Mouse (Mus musculus) hindbrain, embryonic 11.5 days (tissue): ENCODE measurements around the gene Osbpl2. TPM values are rescaled to one million over a fixed set of nuclear protein-coding genes. Genes with fewer than 3 reads are reported as not detected.

Source experiments
- ATAC-seq: fragments of 200-750 bp; cut with Nextera tagmentation; 2 replicates; pipeline ENCODE4 v1.8.0; 2017; ENCODE audit warnings: mild to moderate bottlenecking, moderate TSS enrichment, moderate library complexity; ENCODE audit not compliant: low FRiP score
- DNase-seq: peaks from one replicate; pipeline ENCODE4 v3.0.0-alpha.2; 2015; ENCODE audit warnings: low spot score
- H3K27ac ChIP-seq: fragments of 300-500 bp; sonication (generic); 2 replicates; pipeline ENCODE4 v1.5.1; 2014; ENCODE audit warnings: mild to moderate bottlenecking, low read depth, low read length
- H3K27me3 ChIP-seq: fragments of 300-500 bp; sonication (generic); 2 replicates; pipeline ENCODE4 v1.6.1; 2014; ENCODE audit warnings: mild to moderate bottlenecking, low read length, moderate library complexity, mixed read lengths; ENCODE audit not compliant: control insufficient read depth, insufficient read depth
- H3K36me3 ChIP-seq: fragments of 300-500 bp; sonication (generic); 2 replicates; pipeline ENCODE4 v1.6.1; 2014; ENCODE audit warnings: mild to moderate bottlenecking, low read length, moderate library complexity, mixed read lengths; ENCODE audit not compliant: control insufficient read depth, insufficient read depth
- H3K4me1 ChIP-seq: fragments of 300-500 bp; sonication (generic); replicated peaks from 2 replicates; pipeline ENCODE4 v1.6.1; 2014; ENCODE audit warnings: low read length, mixed read lengths; ENCODE audit not compliant: control insufficient read depth, insufficient read depth
- H3K4me2 ChIP-seq: fragments of 300-500 bp; sonication (generic); replicated peaks from 2 replicates; pipeline ENCODE4 v1.6.1; 2014; ENCODE audit warnings: mild to moderate bottlenecking, low read depth, low read length
- H3K4me3 ChIP-seq: fragments of 300-500 bp; sonication (generic); 2 replicates; pipeline ENCODE4 v1.5.1; 2014; ENCODE audit warnings: low read depth, low read length
- H3K9ac ChIP-seq: fragments of 300-500 bp; sonication (generic); 2 replicates; pipeline ENCODE4 v1.6.1; 2014; ENCODE audit warnings: low read depth, low read length
- H3K9me3 ChIP-seq: fragments of 300-500 bp; sonication (generic); 2 replicates; pipeline ENCODE4 v1.6.1; 2016; ENCODE audit warnings: low read length; ENCODE audit not compliant: control insufficient read depth
- WGBS: fragments of 180-500 bp; shearing (Covaris S2); extraction: QIAGEN DNeasy Blood & Tissue Kit; methylation state at CpG from one replicate; pipeline ENCODE4 v1.1.7; 2014; 5-methylcytosine and 5-hydroxymethylcytosine counted together
- polyA plus RNA-seq: library from polyadenylated mRNA; unstranded; fragments of >200 nt; fragmentation: Nextera tagmentation; extraction: Ambion mirVana; gene quantifications from 2 replicates; pipeline ENCODE4 v1.2.1, GENCODE M21; 2014

Gene Osbpl2
- polyA plus RNA-seq, 1 experiment from 2014 or later: 42.1 TPM

GRCm38 (mm10) chr2:180103151-180103977 lies 15.7 kb upstream of the Osbpl2 start:
- under 1% methylated on average over 53 of the region's 57 CpGs for WGBS
- Histone ChIP-seq H3K9me3 (no peaks in the 10 kb centered on the region), H3K4me1 (peaks cover 17% of the 10 kb centered on the region), H3K9ac (peak overlapping the region; percentile 68), H3K4me2 (peak overlapping the region; percentile 96), H3K36me3 (no peaks in the 10 kb centered on the region), H3K4me3 (peak overlapping the region; percentile 54), H3K27ac (0 out of 2 replicates have a peak overlapping the region, but pooled peaks have one; percentile 7), H3K27me3 (peaks cover 47% of the 10 kb centered on the region)
- DNase-seq: peak; percentile 71
- ATAC-seq: peak; percentile 6; the same call in 1 of the 2 replicates

DNA sequence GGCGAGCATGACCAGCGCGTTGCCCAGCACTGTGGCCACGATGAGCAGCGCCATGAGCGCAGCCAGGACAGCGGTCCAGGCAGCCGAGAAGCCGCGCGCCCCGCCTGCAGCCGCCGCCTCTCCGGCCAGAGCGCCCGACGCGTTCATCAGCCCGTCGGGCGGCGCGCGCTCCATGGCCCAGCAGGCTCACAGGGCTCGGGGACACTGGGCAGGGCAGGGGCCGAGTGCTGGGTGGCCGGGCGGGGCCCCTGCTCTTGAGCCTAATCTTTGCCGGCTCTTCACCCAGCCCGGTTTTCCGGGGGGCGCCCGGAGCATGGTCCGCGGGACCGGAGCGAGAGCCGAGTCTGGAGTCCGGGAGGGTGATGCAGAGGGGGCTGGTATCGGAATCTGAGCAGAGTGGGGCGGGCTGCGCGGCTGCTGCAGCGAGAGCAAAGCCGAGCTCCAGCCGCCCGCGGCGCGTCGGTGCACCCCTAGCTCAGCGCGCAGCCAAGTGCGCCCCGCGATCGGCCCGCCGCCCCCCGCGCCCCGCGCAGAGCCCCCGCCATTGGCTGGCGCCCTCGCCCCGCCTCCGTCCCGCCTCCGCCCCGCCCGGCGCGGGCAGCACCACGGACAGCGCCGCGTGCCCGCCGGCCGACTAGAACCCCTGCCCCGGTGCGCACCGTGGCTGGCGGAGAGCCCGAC lies 15.0 kb upstream of the Osbpl2 start, which contains the start of gene Hrh3:
Gene Hrh3, minus strand, starts transcription at position 511 of the 681 bp plus-strand sequence.
- Histone ChIP-seq H3K9ac (peak within 1 kb of the TSS; percentile 68), H3K27ac (0 out of 2 replicates have a peak within 1 kb of the TSS, but pooled peaks have one; percentile 7), H3K4me3 (peak within 1 kb of the TSS; percentile 54), H3K9me3 (no peaks in the 10 kb centered on the region), H3K27me3 (peaks cover 45% of the 10 kb centered on the region), H3K4me1 (peaks cover 17% of the 10 kb centered on the region), H3K36me3 (no peaks in the 10 kb centered on the region), H3K4me2 (peak within 1 kb of the TSS; percentile 96)
- WGBS: under 1% methylated on average over 37 of the region's 87 CpGs
- ATAC-seq (peak; percentile 76), DNase-seq (peak; percentile 83)

DNA sequence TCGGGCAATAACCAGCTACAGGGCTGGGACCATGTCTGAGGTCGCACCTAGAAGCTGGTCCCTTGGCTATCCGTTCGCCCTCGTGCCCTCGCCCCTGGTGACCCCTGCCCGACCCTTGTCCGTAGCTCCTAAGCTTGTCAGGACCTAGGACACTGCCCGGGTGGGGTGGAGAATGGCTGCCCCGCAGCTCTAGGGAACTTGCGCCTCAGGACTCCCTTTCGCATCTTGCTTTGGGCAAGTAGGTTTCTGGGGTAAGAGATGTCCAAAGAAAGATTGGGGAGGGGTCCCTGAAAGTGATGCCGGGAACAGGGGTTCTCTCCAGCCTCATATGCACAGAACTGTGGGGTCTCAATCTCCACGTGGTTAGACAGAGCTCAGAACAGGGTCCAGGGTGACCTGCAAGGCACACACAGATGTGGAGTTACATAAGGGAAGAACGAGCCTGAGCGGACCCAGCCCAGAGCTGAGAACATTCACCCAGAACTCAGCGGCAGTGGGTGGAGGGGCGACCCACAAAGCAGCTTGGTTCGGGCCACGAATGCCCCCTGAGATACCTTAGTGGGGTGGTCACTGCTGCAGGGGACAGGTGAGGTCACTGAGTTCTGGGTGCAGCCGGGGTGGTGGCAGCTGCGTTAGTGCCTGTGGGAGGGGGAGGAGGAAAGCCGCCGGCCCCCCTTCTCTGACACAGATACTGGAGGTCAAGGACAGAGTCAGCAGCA lies 14.3 kb upstream of the Osbpl2 start:
- Histone ChIP-seq H3K27me3 (peaks cover 43% of the 10 kb centered on the region), H3K4me1 (peaks cover 16% of the 10 kb centered on the region), H3K36me3 (no peaks in the 10 kb centered on the region), H3K9me3 (no peaks in the 10 kb centered on the region), H3K9ac (peak overlapping the region; percentile 68; the same call in 1 of the 2 replicates), H3K4me2 (peak overlapping the region; percentile 96), H3K27ac (no peak overlapping the region), H3K4me3 (peak overlapping the region; percentile 54)
- 10% methylated on average over 24 of the region's 24 CpGs for WGBS
- DNase-seq: no peak
- ATAC-seq: peak; percentile 20; the same call in 1 of the 2 replicates

DNA sequence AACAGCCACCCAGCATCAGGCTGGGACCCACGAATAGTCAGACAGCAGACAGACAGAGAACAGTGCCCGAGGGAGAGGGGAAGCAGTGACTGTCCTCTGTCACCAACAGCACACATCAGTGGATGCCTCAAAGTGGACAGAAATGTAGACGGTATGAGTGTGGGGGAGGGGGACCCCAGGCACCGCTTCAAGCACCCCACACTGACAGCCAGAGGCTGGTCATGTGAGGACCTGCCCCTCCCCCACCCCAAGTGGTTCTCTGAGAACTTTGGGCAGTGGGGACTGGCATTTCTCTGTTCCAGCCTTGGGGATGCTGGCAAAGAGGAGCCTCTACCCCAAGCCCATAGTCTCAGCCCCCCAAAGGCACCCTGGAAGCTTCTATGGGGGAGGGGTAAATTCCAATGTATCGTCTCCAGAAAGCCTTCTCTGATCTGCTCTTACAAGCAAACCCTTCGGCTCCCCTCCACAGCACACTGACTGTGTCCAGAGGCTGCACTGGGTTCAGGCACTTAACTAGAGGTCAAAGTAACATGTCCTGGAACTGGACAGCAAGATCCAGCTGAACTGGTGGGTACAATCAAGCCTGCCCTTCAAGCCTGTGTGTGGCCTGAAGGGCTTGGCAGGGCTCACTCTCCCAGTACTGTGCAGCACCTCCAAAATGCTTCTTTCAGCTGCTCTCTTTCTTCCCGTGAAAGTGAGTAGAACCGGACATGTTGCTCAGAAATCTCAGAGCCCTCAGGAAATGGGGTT lies 13.5 kb upstream of the Osbpl2 start:
- H3K4me3 ChIP-seq: no peak overlapping the region
- H3K27me3 ChIP-seq: peaks cover 41% of the 10 kb centered on the region
- no peak overlapping the region for H3K9ac ChIP-seq
- WGBS: 33% methylated on average over 8 of the region's 8 CpGs
- peaks cover 14% of the 10 kb centered on the region for H3K4me1 ChIP-seq
- no peak overlapping the region for H3K4me2 ChIP-seq
- H3K9me3 ChIP-seq: no peaks in the 10 kb centered on the region
- no peaks in the 10 kb centered on the region for H3K36me3 ChIP-seq
- no peak overlapping the region for H3K27ac ChIP-seq
- DNase-seq (no peak), ATAC-seq (0 out of 2 replicates have a peak, but pooled peaks have one; percentile 11)

DNA sequence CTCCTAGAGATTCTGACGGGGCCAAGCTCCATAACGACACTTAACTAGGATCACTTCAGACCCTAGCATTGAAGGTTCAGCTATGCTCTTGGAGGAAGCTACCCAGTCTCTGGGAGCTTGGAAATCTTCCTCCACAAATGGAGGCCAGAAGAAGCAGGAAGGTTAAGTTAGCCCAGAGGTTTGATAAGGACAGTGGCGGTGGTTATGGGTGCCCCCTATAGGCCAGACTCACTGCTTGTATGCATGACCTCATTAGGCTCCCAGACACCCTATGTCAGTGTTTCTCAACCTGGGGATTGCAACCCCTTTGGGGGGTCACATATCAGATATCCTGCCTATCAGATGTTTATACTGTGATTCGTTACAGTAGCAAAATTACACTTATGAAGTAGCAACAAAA lies 12.0 kb upstream of the Osbpl2 start:
- H3K4me2 ChIP-seq: no peak overlapping the region
- peaks cover 14% of the 10 kb centered on the region for H3K4me1 ChIP-seq
- no peak overlapping the region for H3K27ac ChIP-seq
- 60% methylated on average over 4 of the region's 4 CpGs for WGBS
- ATAC-seq: no peak
- no peak for DNase-seq
- no peak overlapping the region for H3K9ac ChIP-seq
- no peak overlapping the region for H3K4me3 ChIP-seq
- peaks cover 33% of the 10 kb centered on the region for H3K27me3 ChIP-seq
- no peaks in the 10 kb centered on the region for H3K36me3 ChIP-seq
- no peaks in the 10 kb centered on the region for H3K9me3 ChIP-seq

- WGBS: 75% methylated on average over 6 of the region's 6 CpGs
These were observed 10.8 kb upstream of the Osbpl2 start for GRCm38 (mm10) chr2:180108285-180108684.

GRCm38 (mm10) chr2:180113909-180114890 lies 4.9 kb upstream of the Osbpl2 start:
- ATAC-seq (no peak), DNase-seq (peak; percentile 15)
- peaks cover 17% of the 10 kb centered on the region for H3K4me1 ChIP-seq
- H3K4me2 ChIP-seq: no peak overlapping the region
- H3K36me3 ChIP-seq: no peaks in the 10 kb centered on the region
- no peaks in the 10 kb centered on the region for H3K27me3 ChIP-seq
- WGBS: 66% methylated on average over 17 of the region's 17 CpGs
- H3K27ac ChIP-seq: no peak overlapping the region
- H3K9me3 ChIP-seq: no peaks in the 10 kb centered on the region
- no peak overlapping the region for H3K4me3 ChIP-seq
- H3K9ac ChIP-seq: no peak overlapping the region

More at GRCm38 (mm10) chr2:180108285-180108684, 10.8 kb upstream of the Osbpl2 start:
- Histone ChIP-seq H3K36me3 (no peaks in the 10 kb centered on the region), H3K27me3 (peaks cover 22% of the 10 kb centered on the region), H3K9ac (no peak overlapping the region), H3K9me3 (no peaks in the 10 kb centered on the region), H3K4me3 (no peak overlapping the region), H3K27ac (no peak overlapping the region), H3K4me1 (peaks cover 10% of the 10 kb centered on the region), H3K4me2 (no peak overlapping the region)
- no peak for ATAC-seq
- DNase-seq: no peak
